Mouse (Mus musculus): ENCODE results near the gene Pif1.

GRCm38 (mm10) chr9:65552711-65553110, 34.2 kb upstream of the Pif1 start:
- TF ChIP-seq POLR2A (IDR thresholded peaks at IDR 0.05; ENCODE audit: control insufficient read depth in 1 of 2, insufficient read depth in 1 of 2, low read depth in 1 of 2, low read length in 2 of 2, poor library complexity in 1 of 2): no peak
- TF ChIP-seq EP300 (IDR thresholded peaks at IDR 0.05; ENCODE audit: low read depth in 1 of 2, low read length in 2 of 2): no peak
- no peak for TF ChIP-seq RAD21 (IDR thresholded peaks at IDR 0.05; ENCODE audit: low read depth, low read length)
- TF ChIP-seq ZC3H11A (IDR thresholded peaks at IDR 0.05; ENCODE audit: low read depth, low read length): no peak
- no peak for TF ChIP-seq CHD2 (IDR thresholded peaks at IDR 0.05; ENCODE audit: low read length)
- TF ChIP-seq MAX (IDR thresholded peaks at IDR 0.05; ENCODE audit: low read length): no peak
- no peak for TF ChIP-seq CTCF (IDR thresholded peaks at IDR 0.05 in 2 of 3, conservative IDR thresholded peaks at IDR 0.05 in 1 of 3; ENCODE audit: control insufficient read depth in 1 of 3, insufficient read depth in 1 of 3, low read depth in 2 of 3, low read length in 3 of 3, poor library complexity in 1 of 3, severe bottlenecking in 1 of 3)
- no peak for TF ChIP-seq ZNF384 (IDR thresholded peaks at IDR 0.05; ENCODE audit: low read depth, low read length)
- no peak for TF ChIP-seq TAL1 (IDR thresholded peaks at IDR 0.05; ENCODE audit: low read length)
- TF ChIP-seq TCF12 (IDR thresholded peaks at IDR 0.05; ENCODE audit: low read depth, low read length): no peak
- no peak for TF ChIP-seq NRF1 (IDR thresholded peaks at IDR 0.05; ENCODE audit: insufficient read depth, low read depth, low read length, poor library complexity, severe bottlenecking)
- no peak for TF ChIP-seq MEF2A (IDR thresholded peaks at IDR 0.05; ENCODE audit: extremely low read depth, insufficient replicate concordance, low read depth, low read length, poor library complexity, severe bottlenecking)
- no peak for TF ChIP-seq HCFC1 (IDR thresholded peaks at IDR 0.05; ENCODE audit: low read depth, low read length)
- no peak for TF ChIP-seq TBP (IDR thresholded peaks at IDR 0.05; ENCODE audit: low read depth, low read length)

Measured in MEL (cell line).